Mouse (Mus musculus) spleen, adult 2 months (tissue): ENCODE data around the gene Lrch3. TPM values are rescaled to one million over a fixed set of nuclear protein-coding genes. Genes with fewer than 3 reads are reported as not detected.

Source experiments
- DNase-seq, 2 experiments: peaks; one replicate each; pipeline versions ENCODE4 v3.0.0 to v3.0.0-alpha.2; 2012 to 2021; ENCODE audit warnings: low spot score in 2 of 2, low read depth in 1 of 2
- H3K27ac ChIP-seq: fragments of 200-500 bp; 2 replicates; pipeline ENCODE4 v1.5.1; 2012; ENCODE audit warnings: low read length, inconsistent platforms; ENCODE audit not compliant: insufficient read depth
- H3K27me3 ChIP-seq: fragments of 200-500 bp; 2 replicates; pipeline ENCODE4 v1.6.1; 2012; ENCODE audit warnings: mild to moderate bottlenecking, moderate library complexity, low read length, inconsistent platforms; ENCODE audit not compliant: control insufficient read depth, insufficient read depth
- H3K36me3 ChIP-seq: fragments of 200-500 bp; 2 replicates; pipeline ENCODE4 v1.6.1; 2012; ENCODE audit warnings: mild to moderate bottlenecking, low read length, inconsistent platforms; ENCODE audit not compliant: control insufficient read depth, insufficient read depth
- H3K4me1 ChIP-seq: fragments of 200-500 bp; 2 replicates; pipeline ENCODE4 v1.6.1; 2011; ENCODE audit warnings: inconsistent platforms; ENCODE audit not compliant: control insufficient read depth, insufficient read depth, insufficient read length
- H3K4me3 ChIP-seq: fragments of 200-500 bp; 2 replicates; pipeline ENCODE4 v1.5.1; 2011; ENCODE audit warnings: mild to moderate bottlenecking, inconsistent platforms; ENCODE audit not compliant: insufficient read depth, insufficient read length; ENCODE audit errors: extremely low read depth
- CTCF ChIP-seq: fragments of 200-500 bp; IDR thresholded peaks from 2 replicates; pipeline ENCODE4 v1.5.1; 2011; ENCODE audit warnings: mild to moderate bottlenecking, inconsistent platforms; ENCODE audit not compliant: insufficient read depth, insufficient read length, insufficient replicate concordance; ENCODE audit errors: extremely low read depth
- POLR2A ChIP-seq: fragments of 200-500 bp; IDR thresholded peaks from 2 replicates; pipeline ENCODE4 v1.6.1; 2011; ENCODE audit warnings: low read depth, low read length, inconsistent platforms
- WGBS: fragments of 180-500 bp; shearing (Covaris S2); methylation state at CpG from one replicate; pipeline ENCODE4 v1.1.7; 2018; 5-methylcytosine and 5-hydroxymethylcytosine counted together
- polyA plus RNA-seq: library from polyadenylated mRNA; depleted of rRNA; stranded (reverse); fragments of >200 nt; gene quantifications from 2 replicates; pipeline ENCODE4 v1.2.3, GENCODE M21; 2012

Gene Lrch3
- polyA plus RNA-seq, 1 experiment: 16.9 TPM

GRCm38 (mm10) chr16:32887996-32888395 is 25.9 kb upstream of the Lrch3 start:
- Histone ChIP-seq H3K4me1 (no peaks in the 10 kb centered on the region), H3K27ac (no peak overlapping the region), H3K27me3 (no peaks in the 10 kb centered on the region), H3K36me3 (peaks cover 8% of the 10 kb centered on the region), H3K4me3 (no peak overlapping the region)
- DNase-seq: no peak
- TF ChIP-seq POLR2A (no peak), CTCF (no peak)
- 91% methylated on average over 7 of the region's 7 CpGs for WGBS

GRCm38 (mm10) chr16:32889881-32890280 is 24.0 kb upstream of the Lrch3 start:
- no peak overlapping the region for H3K27ac ChIP-seq
- DNase-seq: no peak
- H3K4me1 ChIP-seq: no peaks in the 10 kb centered on the region
- H3K27me3 ChIP-seq: no peaks in the 10 kb centered on the region
- peaks cover 14% of the 10 kb centered on the region for H3K36me3 ChIP-seq
- TF ChIP-seq POLR2A (no peak), CTCF (no peak)
- WGBS: 85% methylated on average over 2 of the region's 2 CpGs
- H3K4me3 ChIP-seq: no peak overlapping the region

GRCm38 (mm10) chr16:32896126-32896525 is 17.8 kb upstream of the Lrch3 start:
- no peak overlapping the region for H3K27ac ChIP-seq
- H3K36me3 ChIP-seq: peaks cover 22% of the 10 kb centered on the region
- no peaks in the 10 kb centered on the region for H3K27me3 ChIP-seq
- no peak for DNase-seq
- TF ChIP-seq POLR2A: no peak
- no peak for TF ChIP-seq CTCF
- H3K4me3 ChIP-seq: no peak overlapping the region
- no peaks in the 10 kb centered on the region for H3K4me1 ChIP-seq

GRCm38 (mm10) chr16:32901360-32902050 is 12.4 kb upstream of the Lrch3 start:
- Histone ChIP-seq H3K4me1 (no peaks in the 10 kb centered on the region), H3K27ac (no peak overlapping the region), H3K27me3 (no peaks in the 10 kb centered on the region), H3K4me3 (no peak overlapping the region), H3K36me3 (peaks cover 15% of the 10 kb centered on the region)
- 84% methylated on average over 2 of the region's 2 CpGs for WGBS
- TF ChIP-seq POLR2A (no peak), CTCF (no peak)
- no peak for DNase-seq

GRCm38 (mm10) chr16:32902051-32902428 is 11.9 kb upstream of the Lrch3 start:
- Histone ChIP-seq H3K27me3 (no peaks in the 10 kb centered on the region), H3K36me3 (peaks cover 16% of the 10 kb centered on the region), H3K27ac (no peak overlapping the region), H3K4me1 (no peaks in the 10 kb centered on the region), H3K4me3 (no peak overlapping the region)
- no peak for DNase-seq
- TF ChIP-seq POLR2A (no peak), CTCF (no peak)
- WGBS: 72% methylated on average over 3 of the region's 3 CpGs

GRCm38 (mm10) chr16:32906186-32906585 is 7.7 kb upstream of the Lrch3 start:
- Histone ChIP-seq H3K4me3 (no peak overlapping the region), H3K36me3 (peaks cover 9% of the 10 kb centered on the region), H3K27ac (no peak overlapping the region), H3K27me3 (no peaks in the 10 kb centered on the region), H3K4me1 (no peaks in the 10 kb centered on the region)
- no peak for TF ChIP-seq CTCF
- TF ChIP-seq POLR2A: no peak
- WGBS: 87% methylated on average over 2 of the region's 2 CpGs
- DNase-seq: no peak

GRCm38 (mm10) chr16:32906727-32907126 is 7.2 kb upstream of the Lrch3 start:
- Histone ChIP-seq H3K27ac (no peak overlapping the region), H3K27me3 (no peaks in the 10 kb centered on the region), H3K36me3 (peaks cover 8% of the 10 kb centered on the region), H3K4me3 (no peak overlapping the region), H3K4me1 (no peaks in the 10 kb centered on the region)
- no peak for TF ChIP-seq POLR2A
- no peak for TF ChIP-seq CTCF
- DNase-seq: no peak
- WGBS: 85% methylated on average over 8 of the region's 8 CpGs
